Mouse (Mus musculus) thymus, postnatal 36 days (tissue): ENCODE measurements around the gene Bad.
A peak's percentile ranks its signal among the peaks of the same experiment; 100 is the strongest.

Experiments
- DNase-seq, 2 experiments: peaks; one replicate each; pipeline ENCODE4 v3.0.0; 2022; ENCODE audit warnings: mixed read lengths in 2 of 2

The Bad gene

GRCm38 (mm10) chr19:6936299-6936698 is 5.4 kb upstream of the Bad start:
- peak; percentile 51 to 53 for DNase-seq

DNA sequence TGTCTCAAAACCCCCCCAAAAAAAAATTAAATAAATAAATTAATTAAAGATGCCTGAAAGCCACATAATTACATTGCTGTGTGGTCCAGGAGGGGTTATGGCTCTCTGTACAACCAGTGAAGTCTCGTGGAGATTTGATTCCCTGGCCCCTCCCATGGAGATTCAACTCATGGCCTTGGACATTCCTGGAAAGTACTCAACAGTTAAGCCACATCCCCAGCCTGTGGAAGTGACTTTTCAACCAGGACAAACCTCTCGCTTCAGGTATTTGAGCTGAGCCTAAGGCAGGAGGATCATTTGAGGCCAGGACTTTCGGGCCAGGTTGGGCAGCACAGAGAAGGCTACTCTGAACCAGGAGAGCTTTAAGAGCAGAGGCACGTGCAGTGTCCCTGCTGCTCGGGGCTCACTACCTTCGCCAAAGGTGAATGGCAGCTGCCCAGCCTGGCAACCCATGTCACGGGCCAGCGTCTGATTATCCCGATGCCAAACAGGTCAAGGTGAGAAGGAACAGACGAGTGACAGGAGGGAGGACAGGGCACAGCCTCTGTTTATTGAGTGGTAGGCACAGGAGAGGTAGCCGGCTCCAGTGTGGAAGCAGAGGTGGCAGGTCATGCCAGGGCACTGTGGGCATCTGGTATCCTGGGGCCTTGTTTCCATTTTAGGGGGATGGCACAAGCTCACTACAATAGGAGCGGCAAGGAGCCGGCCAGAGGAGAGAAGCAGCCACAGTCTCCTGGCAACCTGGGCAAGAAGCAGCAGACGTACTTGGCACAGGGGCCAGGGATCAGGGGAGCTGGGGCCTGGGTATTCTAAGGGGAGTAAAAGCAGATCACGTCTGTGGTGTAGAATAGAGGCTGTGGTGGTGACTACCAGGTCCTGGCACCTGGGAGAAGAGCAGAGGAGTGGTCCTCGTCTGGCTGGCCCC is 3.9 kb upstream of the Bad start:
- no peak for DNase-seq

GRCm38 (mm10) chr19:6939106-6940002 is 2.3 kb upstream of the Bad start:
- no peak for DNase-seq

- DNase-seq: no peak
These were observed 987 bp upstream of the Bad start for GRCm38 (mm10) chr19:6940396-6941351.

DNA sequence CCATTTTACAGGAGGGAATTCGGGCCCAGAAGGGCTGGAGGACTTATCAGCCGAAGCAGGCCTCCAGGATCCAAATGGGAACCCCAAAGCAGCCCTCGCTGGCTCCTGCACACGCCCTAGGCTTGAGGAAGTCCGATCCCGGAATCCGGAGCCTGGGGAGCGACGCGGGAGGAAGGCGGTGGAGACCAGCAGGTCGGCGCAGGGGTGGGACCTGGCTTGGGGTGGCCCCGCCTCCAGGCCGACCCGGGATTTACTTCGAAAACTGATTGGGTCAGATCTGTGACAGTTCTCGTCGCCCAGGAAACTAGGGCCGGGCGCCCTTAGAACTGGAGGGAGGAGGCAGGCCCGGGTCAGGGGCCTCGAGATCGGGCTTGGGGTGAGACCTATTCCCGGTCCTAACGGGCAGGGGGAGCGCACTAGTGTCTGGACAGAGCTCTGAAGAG is 609 bp downstream of the Bad start, which contains the start of gene Gpr137:
TSS of gene Gpr137 (minus strand) at position 232 of the 443 bp plus-strand sequence.
- DNase-seq: peak; percentile 94 to 97

- DNase-seq: no peak
These were observed 1.1 kb downstream of the Bad start for GRCm38 (mm10) chr19:6942764-6943163.

DNA sequence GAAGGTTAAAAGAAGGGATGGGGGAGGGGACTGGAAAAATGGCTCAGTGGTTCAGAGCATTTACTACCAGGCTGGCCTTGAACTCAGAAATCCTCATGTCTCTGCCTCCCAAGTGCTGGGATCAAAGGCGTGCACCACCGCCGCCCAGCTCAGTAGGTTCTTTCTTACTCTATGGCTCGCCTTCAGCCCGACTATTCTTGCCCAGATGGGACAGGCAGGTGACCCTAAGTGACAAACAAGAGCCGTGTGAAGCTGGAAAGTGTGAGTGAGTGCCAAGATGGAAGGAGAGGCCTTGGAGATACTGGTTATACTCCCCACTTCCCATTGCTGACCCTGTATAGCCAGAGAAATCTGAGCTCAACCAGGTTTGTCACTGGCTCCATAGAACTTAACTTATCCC is 2.0 kb downstream of the Bad start:
- no peak for DNase-seq

- DNase-seq: no peak
These were observed 6.1 kb downstream of the Bad start for GRCm38 (mm10) chr19:6947742-6948141.

GRCm38 (mm10) chr19:6948186-6948585 is 6.5 kb downstream of the Bad start:
- DNase-seq: no peak

- no peak for DNase-seq
These were observed 7.9 kb downstream of the Bad start for GRCm38 (mm10) chr19:6949532-6949931.

- DNase-seq: no peak
These were observed 8.3 kb downstream of the Bad start for GRCm38 (mm10) chr19:6949951-6950350.

GRCm38 (mm10) chr19:6950613-6951153 is 9.0 kb downstream of the Bad start:
- DNase-seq: peak; percentile 41 to 57

- peak; percentile 84 to 85 for DNase-seq
These were observed 9.8 kb downstream of the Bad start for GRCm38 (mm10) chr19:6951381-6951968.

DNA sequence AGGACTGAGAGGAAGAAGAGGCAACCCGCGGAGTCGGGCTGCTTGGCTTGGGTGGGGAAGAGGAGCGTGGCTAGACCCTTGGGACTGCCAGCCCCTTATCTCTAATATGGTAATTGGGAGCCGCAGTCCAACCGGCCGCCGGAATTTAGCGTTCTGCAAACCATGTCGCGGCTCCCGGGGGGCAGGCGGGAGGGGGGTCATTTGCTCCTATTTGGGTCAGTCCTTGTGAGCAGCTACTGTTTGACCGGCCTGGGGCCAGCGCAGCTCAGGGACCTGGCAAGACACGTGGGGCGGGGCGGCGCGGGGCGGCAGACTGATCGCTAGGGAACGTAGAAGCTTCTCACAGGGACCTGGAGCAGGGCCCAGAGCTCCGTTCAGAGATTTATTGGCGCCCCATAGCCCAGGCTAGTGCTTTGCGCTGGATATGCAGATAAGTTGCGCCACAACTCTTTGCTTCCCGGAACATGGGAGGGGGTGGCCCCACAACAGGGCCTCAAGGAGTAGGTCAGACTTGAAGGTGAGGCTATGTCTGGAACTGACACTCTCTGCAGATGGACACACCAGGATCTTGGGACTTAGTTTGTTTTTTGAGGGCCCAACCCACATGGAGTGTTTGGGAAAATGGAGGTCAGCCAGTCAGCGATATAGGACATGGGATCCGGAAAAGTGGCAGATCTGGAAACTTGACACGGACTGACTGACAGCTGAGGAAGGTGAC is 10.5 kb downstream of the Bad start:
- DNase-seq: peak; percentile 51 to 66

GRCm38 (mm10) chr19:6952712-6953037 is 11.0 kb downstream of the Bad start:
- DNase-seq: peak; percentile 28 to 55

DNA sequence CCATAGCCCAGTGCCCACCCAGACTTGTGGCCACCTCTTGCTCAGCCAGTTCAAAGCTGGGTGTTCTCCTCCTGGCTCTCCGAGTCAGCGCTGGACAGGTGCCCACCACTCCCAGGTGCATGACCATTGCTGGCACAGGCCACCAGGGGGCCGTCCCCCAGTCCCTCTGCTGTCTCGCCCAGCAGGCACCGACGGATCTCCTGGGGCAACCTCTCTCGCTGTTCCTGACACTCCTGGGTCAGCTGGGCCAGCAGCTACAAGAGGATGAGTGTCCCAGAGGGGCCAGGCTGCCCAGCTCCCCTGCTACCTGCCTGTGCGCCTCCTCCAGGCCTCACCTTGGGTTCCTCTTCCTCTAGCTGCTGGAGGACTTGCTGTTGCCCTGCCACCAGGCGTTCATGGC is 12.4 kb downstream of the Bad start:
- DNase-seq: peak; percentile 33 to 52

DNA sequence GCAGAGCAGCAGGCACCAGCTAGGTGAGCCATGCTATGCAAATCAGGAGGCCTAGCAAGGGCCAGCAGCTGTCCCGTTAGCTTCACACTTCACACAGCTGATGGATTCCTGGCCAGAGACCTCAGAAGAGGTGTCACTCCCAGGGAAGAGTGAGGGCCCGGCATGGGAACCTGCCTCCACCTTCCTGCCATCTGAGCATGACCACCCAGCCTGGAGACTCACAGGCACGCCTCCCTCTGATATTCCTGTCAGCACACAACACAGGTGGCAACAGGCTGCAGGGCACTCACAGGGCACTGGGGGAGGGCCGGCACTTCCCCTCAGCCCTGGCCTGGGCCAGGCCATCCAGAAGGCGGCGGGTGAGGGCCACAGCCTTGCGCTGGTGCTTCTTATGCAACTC is 13.8 kb downstream of the Bad start:
- DNase-seq: no peak

DNA sequence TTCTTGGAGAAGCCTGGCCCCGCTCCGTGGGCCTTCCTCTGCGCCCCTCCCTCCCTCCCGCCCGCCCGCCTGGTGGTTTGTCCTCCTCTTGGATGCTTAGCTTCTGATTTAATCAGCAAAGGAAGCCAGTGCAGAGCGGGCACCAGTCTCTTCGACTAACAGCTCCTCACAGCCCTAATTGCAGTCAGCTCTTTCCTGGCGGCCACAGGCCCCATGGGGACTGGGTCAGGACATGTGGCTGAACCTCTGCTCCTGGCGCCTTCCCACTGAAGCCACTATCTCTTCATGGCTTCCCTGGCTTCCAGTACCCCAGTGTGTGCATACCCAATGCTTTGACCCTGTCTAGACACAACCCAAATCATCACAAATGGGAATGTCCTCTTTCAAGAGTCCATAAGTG is 14.8 kb downstream of the Bad start:
- DNase-seq: no peak

DNA sequence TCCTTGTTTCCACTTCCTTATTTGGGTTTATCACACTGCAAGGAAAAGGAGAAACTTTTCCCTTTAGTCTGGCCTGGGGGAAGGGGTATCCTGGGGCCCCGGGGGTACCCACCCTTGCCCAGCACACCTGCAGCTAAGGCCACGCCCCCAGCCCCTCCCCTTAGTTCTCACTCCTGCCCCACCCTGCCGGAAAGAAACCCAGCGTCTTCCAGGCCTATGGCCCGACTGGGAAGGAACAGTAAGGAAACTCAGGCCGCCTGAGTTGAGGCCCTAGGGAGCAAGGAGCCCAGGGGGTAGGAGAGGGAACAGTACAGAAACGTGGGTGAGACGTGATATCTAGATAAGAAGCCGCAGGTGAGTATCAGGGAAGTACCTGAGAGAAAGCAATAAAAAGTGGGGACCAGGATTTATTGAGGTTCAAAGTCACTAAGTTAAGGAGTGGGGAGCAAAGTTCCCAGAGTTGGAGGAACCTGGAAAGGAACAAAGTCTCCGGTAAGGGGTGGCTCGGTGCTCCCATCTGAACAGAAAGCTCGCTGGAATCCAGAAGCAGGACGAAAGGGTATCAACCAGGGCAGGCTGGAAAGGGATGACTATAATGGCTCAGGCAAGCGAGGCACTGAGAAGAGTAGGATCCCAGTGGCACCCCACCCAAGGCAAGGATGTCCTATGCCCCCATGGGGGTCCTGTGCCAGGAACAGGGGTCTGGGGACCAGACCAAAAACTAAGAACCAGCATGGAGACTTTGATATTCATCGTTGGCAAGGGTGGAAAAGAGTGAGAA is 27.0 kb downstream of the Bad start:
- peak; percentile 40 to 58 for DNase-seq

DNA sequence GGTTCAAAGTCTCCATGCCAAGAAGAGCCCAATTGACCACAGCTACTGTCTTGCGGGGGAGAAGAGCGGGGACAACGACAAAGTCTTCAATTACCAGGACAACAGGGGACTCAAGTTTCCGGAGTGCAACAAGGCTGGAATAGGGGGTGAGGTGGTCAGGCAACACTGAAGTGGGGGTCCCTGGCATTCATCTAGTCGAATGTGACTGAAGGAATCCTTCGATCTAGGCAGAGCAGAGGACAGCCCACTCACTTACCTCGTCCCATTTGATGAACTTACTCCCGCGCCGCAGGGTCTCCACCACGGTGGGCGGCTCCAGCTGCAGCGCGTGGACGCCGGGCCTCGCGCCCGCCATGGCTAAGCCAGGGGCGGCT is 27.6 kb downstream of the Bad start:
- DNase-seq: no peak
